ENCODE assay signal across 10 mouse cellular contexts in genomic region chr11:53429182-53429581, GRCm38 (mm10). TPM values are rescaled to one million over a fixed set of nuclear protein-coding genes. Genes with fewer than 3 reads are reported as not detected.
DNase-seq lines count a peak whose midpoint lies in the region; ATAC-seq and TF ChIP-seq lines count a peak whose summit lies in the region.
"Had no signal": no experiment of that assay in that cellular context is flagged by ENCODE, and none has a peak within 500 bp of the region (broad histone marks: within the 10 kb centered on the region; RNA-seq: fewer than 3 reads in every experiment).

No protein-coding gene starts in this region.

- ATAC-seq in neural tube, embryonic 12.5 days (ENCODE audit: low FRiP score, low read depth), result no peak

- intact Hi-C loops in left cerebral cortex, adult 2 months (cut with DNase I), result no loop called here

- H3K4me2 ChIP-seq in neural tube, embryonic 12.5 days (replicated peaks), result peak overlapping the region; percentile 81

- peaks cover 25% of the 10 kb centered on the region for H3K36me3 ChIP-seq in embryonic facial prominence, embryonic 10.5 days (replicated peaks)
- H3K36me3 ChIP-seq in neural tube, embryonic 12.5 days, result peaks cover 15% of the 10 kb centered on the region

- H3K4me1 ChIP-seq in embryonic facial prominence, embryonic 10.5 days, result peaks cover 17% of the 10 kb centered on the region
- H3K4me1 ChIP-seq in neural tube, embryonic 12.5 days, result peaks cover 8% of the 10 kb centered on the region

- no peak for DNase-seq in left cerebral cortex, adult 2 months (ENCODE audit: extremely low spot score in 1 of 2, low spot score in 2 of 2)
- DNase-seq in left cerebral cortex, adult 8-10 months (ENCODE audit: low spot score in 2 of 2), result no peak
- DNase-seq in embryonic facial prominence, embryonic 10.5 days (ENCODE audit: low spot score), result no peak
- peak; percentile 29 for DNase-seq in induced T-regulatory cell, adult 2 months (ENCODE audit: low read depth)
- DNase-seq in adrenal gland, postnatal 25 days, result no peak
- no peak for DNase-seq in spleen, postnatal 10 days (ENCODE audit: low spot score in 2 of 2)
- DNase-seq in cerebellum, adult 18-20 months, result no peak
- DNase-seq: adrenal gland, postnatal 10 days; left cerebral cortex, postnatal 4 days had no signal

- no peak overlapping the region for H3K27ac ChIP-seq in left cerebral cortex, adult 2 months
- H3K27ac ChIP-seq in embryonic facial prominence, embryonic 10.5 days (replicated peaks), result no peak overlapping the region
- no peak overlapping the region for H3K27ac ChIP-seq in neural tube, embryonic 12.5 days

- no peaks in the 10 kb centered on the region for H3K9me3 ChIP-seq in embryonic facial prominence, embryonic 10.5 days
- no peaks in the 10 kb centered on the region for H3K9me3 ChIP-seq in neural tube, embryonic 12.5 days

- H3K27me3 ChIP-seq in embryonic facial prominence, embryonic 10.5 days (replicated peaks; ENCODE audit: low read depth, poor library complexity, severe bottlenecking), result 0 out of 2 replicates have a peak, but pooled peaks cover 4% of the 10 kb centered on the region
- no peaks in the 10 kb centered on the region for H3K27me3 ChIP-seq in neural tube, embryonic 12.5 days (replicated peaks)

- TF ChIP-seq CTCF in left cerebral cortex, adult 2 months (IDR thresholded peaks at IDR 0.05), result no peak

- peak overlapping the region; percentile 74 for H3K4me3 ChIP-seq in left cerebral cortex, adult 2 months
- peak overlapping the region; percentile 99 for H3K4me3 ChIP-seq in embryonic facial prominence, embryonic 10.5 days
- H3K4me3 ChIP-seq in neural tube, embryonic 12.5 days, result no peak overlapping the region

- no peak overlapping the region for H3K9ac ChIP-seq in neural tube, embryonic 12.5 days

RNA-seq across cellular contexts. Expression of gene Uqcrq, which starts 1.4 kb away (rescaled TPM):
- total RNA-seq in left cerebral cortex, adult 2 months (2021), result 100 to 1,000 TPM; 388 to 436 TPM
- 100 to 1,000 TPM; 385 to 410 (median 407) TPM for total RNA-seq in left cerebral cortex, adult 8-10 months (2022)
- polyA plus RNA-seq in embryonic facial prominence, embryonic 10.5 days (2016; fragmentation: Nextera tagmentation; extraction: Ambion mirVana), result 525 and 531 TPM in 2 replicates
- 607 and 637 TPM in 2 replicates for polyA plus RNA-seq in neural tube, embryonic 12.5 days (2016; fragmentation: Nextera tagmentation; extraction: Ambion mirVana)
- 989 and 1,060 TPM in 2 replicates for total RNA-seq in adrenal gland, postnatal 25 days (2021)

RNA-seq across cellular contexts. Expression of gene Gdf9, which starts 1.6 kb away (rescaled TPM):
- total RNA-seq in left cerebral cortex, adult 2 months (2021), result 1 to 10 TPM in 1 of 2 experiments, under 1 TPM in 1; 0.89 to 1.1 TPM
- 1 to 10 TPM in 1 of 4 experiments, under 1 TPM in 3; 0.42 to 1.8 (median 0.86) TPM for total RNA-seq in left cerebral cortex, adult 8-10 months (2022)
- 0.82 and 1.4 TPM in 2 replicates for polyA plus RNA-seq in embryonic facial prominence, embryonic 10.5 days (2016; fragmentation: Nextera tagmentation; extraction: Ambion mirVana)
- polyA plus RNA-seq in neural tube, embryonic 12.5 days (2016; fragmentation: Nextera tagmentation; extraction: Ambion mirVana), result 1.8 and 2.1 TPM in 2 replicates
- total RNA-seq in adrenal gland, postnatal 25 days (2021), result 1.4 and 2.2 TPM in 2 replicates

RNA-seq across cellular contexts. Expression of gene Leap2, which starts 6.2 kb away (rescaled TPM):
- not detected for total RNA-seq in left cerebral cortex, adult 2 months (2021)
- not detected for total RNA-seq in left cerebral cortex, adult 8-10 months (2022)
- not detected in 2 replicates for polyA plus RNA-seq in embryonic facial prominence, embryonic 10.5 days (2016; fragmentation: Nextera tagmentation; extraction: Ambion mirVana)
- 0.42 TPM in 1 of 2 replicates, not detected in the other for polyA plus RNA-seq in neural tube, embryonic 12.5 days (2016; fragmentation: Nextera tagmentation; extraction: Ambion mirVana)
- not detected in 2 replicates for total RNA-seq in adrenal gland, postnatal 25 days (2021)
- total RNA-seq: left cerebral cortex, postnatal 4 days had no signal

RNA-seq across cellular contexts. Expression of gene Gm10447, which starts 27.7 kb away (rescaled TPM):
- total RNA-seq in left cerebral cortex, adult 2 months (2021), result under 1 TPM; 0.33 to 0.34 TPM
- total RNA-seq in left cerebral cortex, adult 8-10 months (2022), result under 1 TPM in 3 of 4 experiments, not detected in 1; 0.21 to 0.50 (median 0.49) TPM
- polyA plus RNA-seq in embryonic facial prominence, embryonic 10.5 days (2016; fragmentation: Nextera tagmentation; extraction: Ambion mirVana), result 0.16 and 0.19 TPM in 2 replicates
- 0.13 TPM in 1 of 2 replicates, not detected in the other for polyA plus RNA-seq in neural tube, embryonic 12.5 days (2016; fragmentation: Nextera tagmentation; extraction: Ambion mirVana)
- total RNA-seq in adrenal gland, postnatal 25 days (2021), result 0.30 TPM in 1 of 2 replicates, not detected in the other
- total RNA-seq: left cerebral cortex, postnatal 4 days had no signal

RNA-seq across cellular contexts. Expression of gene Shroom1, which starts 27.8 kb away (rescaled TPM):
- 1 to 10 TPM; 5.4 to 6.3 TPM for total RNA-seq in left cerebral cortex, adult 2 months (2021)
- total RNA-seq in left cerebral cortex, adult 8-10 months (2022), result 1 to 10 TPM; 6.7 to 7.6 (median 7.0) TPM
- 2.3 and 2.4 TPM in 2 replicates for polyA plus RNA-seq in embryonic facial prominence, embryonic 10.5 days (2016; fragmentation: Nextera tagmentation; extraction: Ambion mirVana)
- polyA plus RNA-seq in neural tube, embryonic 12.5 days (2016; fragmentation: Nextera tagmentation; extraction: Ambion mirVana), result 2.1 and 2.7 TPM in 2 replicates
- 3.4 and 4.6 TPM in 2 replicates for total RNA-seq in adrenal gland, postnatal 25 days (2021)
